21 mouse cellular contexts compared by ENCODE assay signal in the genomic region with DNA sequence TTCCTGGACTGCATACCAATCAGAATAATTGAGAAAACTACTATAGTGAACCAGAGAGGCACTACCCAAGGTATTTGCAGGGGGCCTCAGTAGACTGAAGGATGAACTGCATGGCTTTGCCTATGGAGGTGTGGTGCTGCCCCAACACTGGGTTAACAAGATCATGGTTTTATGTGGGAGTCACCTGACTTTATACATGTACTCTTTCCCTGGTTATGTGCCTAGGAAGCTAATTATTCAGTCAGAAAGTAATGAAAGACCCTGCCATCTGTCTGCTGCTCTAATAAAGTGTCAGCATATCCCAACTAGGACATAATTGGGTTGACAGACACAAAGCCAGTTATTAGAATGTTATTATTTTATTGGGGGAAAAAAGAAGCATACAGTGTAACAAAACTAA.
DNase-seq lines count a peak whose midpoint lies in the region; ATAC-seq lines count a peak whose summit lies in the region.
"Had no signal": no experiment of that assay in that cellular context is flagged by ENCODE, and none has a peak within 500 bp of the region (broad histone marks: within the 10 kb centered on the region; RNA-seq: fewer than 3 reads in every experiment).

No protein-coding gene starts in this region.

- H3K27me3 ChIP-seq in hindbrain, embryonic 13.5 days, result no peaks in the 10 kb centered on the region
- H3K27me3 ChIP-seq in hindbrain, embryonic 14.5 days (ENCODE audit: control insufficient read depth, insufficient read depth, low read length), result no peaks in the 10 kb centered on the region
- H3K27me3 ChIP-seq in neural tube, embryonic 13.5 days, result no peaks in the 10 kb centered on the region
- H3K27me3 ChIP-seq in forebrain, embryonic 16.5 days (replicated peaks; ENCODE audit: control insufficient read depth, insufficient read depth, low read length), result no peaks in the 10 kb centered on the region
- H3K27me3 ChIP-seq: embryonic facial prominence, embryonic 13.5 days; heart, embryonic 15.5 days had no signal

- no peak overlapping the region for H3K9ac ChIP-seq in hindbrain, embryonic 13.5 days
- no peak overlapping the region for H3K9ac ChIP-seq in hindbrain, embryonic 14.5 days
- H3K9ac ChIP-seq in neural tube, embryonic 13.5 days, result no peak overlapping the region
- H3K9ac ChIP-seq in forebrain, embryonic 16.5 days (replicated peaks; ENCODE audit: low read depth, low read length), result no peak overlapping the region
- H3K9ac ChIP-seq: embryonic facial prominence, embryonic 13.5 days; heart, embryonic 15.5 days had no signal

- peak overlapping the region; percentile 75; the same call in 1 of the 2 replicates for H3K27ac ChIP-seq in hindbrain, embryonic 13.5 days
- no peak overlapping the region for H3K27ac ChIP-seq in hindbrain, embryonic 14.5 days
- peak overlapping the region; percentile 81 for H3K27ac ChIP-seq in neural tube, embryonic 13.5 days (replicated peaks)
- peak overlapping the region; percentile 80 for H3K27ac ChIP-seq in forebrain, embryonic 16.5 days (ENCODE audit: low read length)
- H3K27ac ChIP-seq: embryonic facial prominence, embryonic 13.5 days; heart, adult 2 months; heart, embryonic 15.5 days had no signal

- H3K4me1 ChIP-seq in hindbrain, embryonic 13.5 days (replicated peaks), result peaks cover 32% of the 10 kb centered on the region
- peaks cover 5% of the 10 kb centered on the region for H3K4me1 ChIP-seq in hindbrain, embryonic 14.5 days (replicated peaks; ENCODE audit: control insufficient read depth, insufficient read depth, low read length)
- H3K4me1 ChIP-seq in neural tube, embryonic 13.5 days (replicated peaks), result peaks cover 52% of the 10 kb centered on the region
- H3K4me1 ChIP-seq in forebrain, embryonic 16.5 days (replicated peaks; ENCODE audit: control insufficient read depth, insufficient read depth, low read length), result peaks cover 14% of the 10 kb centered on the region
- H3K4me1 ChIP-seq: heart, embryonic 15.5 days had no signal

- no peak overlapping the region for H3K4me3 ChIP-seq in hindbrain, embryonic 13.5 days
- no peak overlapping the region for H3K4me3 ChIP-seq in hindbrain, embryonic 14.5 days (replicated peaks; ENCODE audit: low read length)
- no peak overlapping the region for H3K4me3 ChIP-seq in neural tube, embryonic 13.5 days
- no peak overlapping the region for H3K4me3 ChIP-seq in forebrain, embryonic 16.5 days (replicated peaks; ENCODE audit: low read length)
- H3K4me3 ChIP-seq: embryonic facial prominence, embryonic 13.5 days; heart, adult 2 months; heart, embryonic 15.5 days had no signal

- ATAC-seq in hindbrain, embryonic 13.5 days (ENCODE audit: low FRiP score), result no peak
- no peak for ATAC-seq in hindbrain, embryonic 14.5 days (ENCODE audit: low FRiP score)
- 0 out of 2 replicates have a peak, but pooled peaks have one; percentile 40 for ATAC-seq in neural tube, embryonic 13.5 days (ENCODE audit: low read depth)
- peak; percentile 51 for ATAC-seq in forebrain, embryonic 16.5 days
- ATAC-seq: CD4-positive, CD25-positive, alpha-beta regulatory T cell, adult 4 months; intestine, embryonic 16.5 days had no signal

- no peak overlapping the region for H3K4me2 ChIP-seq in hindbrain, embryonic 13.5 days
- H3K4me2 ChIP-seq in hindbrain, embryonic 14.5 days (replicated peaks), result no peak overlapping the region
- H3K4me2 ChIP-seq in neural tube, embryonic 13.5 days, result no peak overlapping the region
- H3K4me2 ChIP-seq in forebrain, embryonic 16.5 days (ENCODE audit: low read length), result no peak overlapping the region
- H3K4me2 ChIP-seq: embryonic facial prominence, embryonic 13.5 days; heart, embryonic 11.5 days; heart, embryonic 15.5 days had no signal

- H3K9me3 ChIP-seq in hindbrain, embryonic 13.5 days, result no peaks in the 10 kb centered on the region
- H3K9me3 ChIP-seq in hindbrain, embryonic 14.5 days (ENCODE audit: control insufficient read depth, low read length), result no peaks in the 10 kb centered on the region
- H3K9me3 ChIP-seq in neural tube, embryonic 13.5 days, result no peaks in the 10 kb centered on the region
- H3K9me3 ChIP-seq in forebrain, embryonic 16.5 days (ENCODE audit: control insufficient read depth, low read length), result no peaks in the 10 kb centered on the region
- H3K9me3 ChIP-seq: embryonic facial prominence, embryonic 13.5 days; G1E; heart, embryonic 15.5 days had no signal

- no peaks in the 10 kb centered on the region for H3K36me3 ChIP-seq in hindbrain, embryonic 13.5 days
- no peaks in the 10 kb centered on the region for H3K36me3 ChIP-seq in hindbrain, embryonic 14.5 days (replicated peaks; ENCODE audit: control insufficient read depth, insufficient read depth)
- H3K36me3 ChIP-seq in neural tube, embryonic 13.5 days, result no peaks in the 10 kb centered on the region
- no peaks in the 10 kb centered on the region for H3K36me3 ChIP-seq in forebrain, embryonic 16.5 days (ENCODE audit: control insufficient read depth, insufficient read depth)
- H3K36me3 ChIP-seq: embryonic facial prominence, embryonic 13.5 days; G1E; heart, embryonic 15.5 days had no signal

- no peak for DNase-seq in hindbrain, embryonic 14.5 days (ENCODE audit: low spot score)
- no peak for DNase-seq in neural tube, embryonic 10.5 days (ENCODE audit: extremely low spot score, low spot score)
- no peak for DNase-seq in natural killer cell, adult 2 months (ENCODE audit: low spot score in 2 of 2)
- no peak for DNase-seq in frontal cortex, postnatal 14 days (ENCODE audit: low spot score in 2 of 2)
- DNase-seq: adrenal gland, postnatal 10 days; cerebellum, adult 18-20 months; cerebellum, adult 9-11 months; cerebellum, postnatal 36 days; gastrocnemius, postnatal 14 days; heart, adult 2 months; heart, postnatal 14 days; kidney, adult 2 months had no signal

Comparison
In these comparisons a context has a peak if more than half of its experiments do, and no peak if none do; other contexts are left out.
1. ATAC-seq: peak in neural tube, embryonic 13.5 days (single experiment) and forebrain, embryonic 16.5 days (single experiment); none in hindbrain, embryonic 13.5 days (single experiment) and hindbrain, embryonic 14.5 days (single experiment).